Mouse (Mus musculus): ENCODE data around the gene Cblb.

Gene Cblb

GRCm38 (mm10) chr16:52135689-52136390, 104.8 kb downstream of the Cblb start:
- DNase-seq = no peak

- DNase-seq = no peak
These were observed 112.1 kb downstream of the Cblb start for GRCm38 (mm10) chr16:52143101-52143500.

- DNase-seq = no peak
These were observed 112.8 kb downstream of the Cblb start for GRCm38 (mm10) chr16:52143818-52144217.

- no peak for DNase-seq
These were observed 113.8 kb downstream of the Cblb start for GRCm38 (mm10) chr16:52144792-52145191.

- no peak for DNase-seq
These were observed 114.5 kb downstream of the Cblb start for GRCm38 (mm10) chr16:52145552-52145951.

- no peak for DNase-seq
These were observed 116.1 kb downstream of the Cblb start for GRCm38 (mm10) chr16:52146976-52147696.

GRCm38 (mm10) chr16:52148041-52148440, 117.0 kb downstream of the Cblb start:
- no peak for DNase-seq

- DNase-seq = no peak
These were observed 118.2 kb downstream of the Cblb start for GRCm38 (mm10) chr16:52149135-52149769.

GRCm38 (mm10) chr16:52155030-52155696, 124.1 kb downstream of the Cblb start:
- DNase-seq = no peak

GRCm38 (mm10) chr16:52159958-52160504, 129.0 kb downstream of the Cblb start:
- DNase-seq = no peak

GRCm38 (mm10) chr16:52164246-52164645, 133.2 kb downstream of the Cblb start:
- no peak for DNase-seq

GRCm38 (mm10) chr16:52173253-52173652, 142.2 kb downstream of the Cblb start:
- DNase-seq = no peak

GRCm38 (mm10) chr16:52179839-52180238, 148.8 kb downstream of the Cblb start:
- DNase-seq = no peak

- DNase-seq = no peak
These were observed 151.0 kb downstream of the Cblb start for GRCm38 (mm10) chr16:52182057-52182456.

GRCm38 (mm10) chr16:52184350-52184749, 153.3 kb downstream of the Cblb start:
- DNase-seq = no peak

- no peak for DNase-seq
These were observed 155.7 kb downstream of the Cblb start for GRCm38 (mm10) chr16:52186731-52187130.

- DNase-seq = no peak
These were observed 158.1 kb downstream of the Cblb start for GRCm38 (mm10) chr16:52189103-52189502.

- DNase-seq = no peak
These were observed 159.7 kb downstream of the Cblb start for GRCm38 (mm10) chr16:52190714-52191113.

GRCm38 (mm10) chr16:52194040-52194439, 163.0 kb downstream of the Cblb start:
- DNase-seq = no peak

GRCm38 (mm10) chr16:52194866-52195265, 163.8 kb downstream of the Cblb start:
- DNase-seq = no peak

- DNase-seq = peak in 1 of 2 experiments; percentile 15
These were observed 169.1 kb downstream of the Cblb start for GRCm38 (mm10) chr16:52200107-52200506.

- no peak for DNase-seq
These were observed 180.0 kb downstream of the Cblb start for GRCm38 (mm10) chr16:52210844-52211606.
